Mouse (Mus musculus): Measurements from ENCODE around the gene Dok5.

The Dok5 gene

GRCm38 (mm10) chr2:170802984-170803383 lies 71.4 kb downstream of the Dok5 start:
- DNase-seq (ENCODE audit: low spot score) = no peak

- no peak for DNase-seq (ENCODE audit: low spot score)
Measured at GRCm38 (mm10) chr2:170807555-170808258, 76.1 kb downstream of the Dok5 start.

GRCm38 (mm10) chr2:170808259-170808789 lies 76.7 kb downstream of the Dok5 start:
- DNase-seq (ENCODE audit: low spot score) = no peak

GRCm38 (mm10) chr2:170811356-170811755 lies 79.7 kb downstream of the Dok5 start:
- no peak for DNase-seq (ENCODE audit: low spot score)

- no peak for DNase-seq (ENCODE audit: low spot score)
Measured at GRCm38 (mm10) chr2:170816302-170816701, 84.7 kb downstream of the Dok5 start.

- DNase-seq (ENCODE audit: low spot score) = no peak
Measured at GRCm38 (mm10) chr2:170817112-170817703, 85.6 kb downstream of the Dok5 start.

GRCm38 (mm10) chr2:170826821-170827441 lies 95.3 kb downstream of the Dok5 start:
- DNase-seq (ENCODE audit: low spot score) = no peak

GRCm38 (mm10) chr2:170828757-170829156 lies 97.2 kb downstream of the Dok5 start:
- DNase-seq (ENCODE audit: low spot score) = no peak

- DNase-seq (ENCODE audit: low spot score) = no peak
Measured at GRCm38 (mm10) chr2:170829191-170829611, 97.6 kb downstream of the Dok5 start.

- no peak for DNase-seq (ENCODE audit: low spot score)
Measured at GRCm38 (mm10) chr2:170829988-170830387, 98.4 kb downstream of the Dok5 start.

GRCm38 (mm10) chr2:170836862-170837261 lies 105.3 kb downstream of the Dok5 start:
- DNase-seq (ENCODE audit: low spot score) = no peak

- no peak for DNase-seq (ENCODE audit: low spot score)
Measured at GRCm38 (mm10) chr2:170837363-170837762, 105.8 kb downstream of the Dok5 start.

- DNase-seq (ENCODE audit: low spot score) = no peak
Measured at GRCm38 (mm10) chr2:170837824-170838557, 106.4 kb downstream of the Dok5 start.

- no peak for DNase-seq (ENCODE audit: low spot score)
Measured at GRCm38 (mm10) chr2:170841441-170841965, 109.9 kb downstream of the Dok5 start.

GRCm38 (mm10) chr2:170845511-170845910 lies 113.9 kb downstream of the Dok5 start:
- DNase-seq (ENCODE audit: low spot score) = no peak

- no peak for DNase-seq (ENCODE audit: low spot score)
Measured at GRCm38 (mm10) chr2:170850058-170850457, 118.5 kb downstream of the Dok5 start.

- no peak for DNase-seq (ENCODE audit: low spot score)
Measured at GRCm38 (mm10) chr2:170852337-170852736, 120.7 kb downstream of the Dok5 start.

GRCm38 (mm10) chr2:170855210-170855609 lies 123.6 kb downstream of the Dok5 start:
- DNase-seq (ENCODE audit: low spot score) = peak; percentile 24

GRCm38 (mm10) chr2:170856085-170856484 lies 124.5 kb downstream of the Dok5 start:
- DNase-seq (ENCODE audit: low spot score) = no peak

- DNase-seq (ENCODE audit: low spot score) = no peak
Measured at GRCm38 (mm10) chr2:170857507-170857906, 125.9 kb downstream of the Dok5 start.

- DNase-seq (ENCODE audit: low spot score) = no peak
Measured at GRCm38 (mm10) chr2:170858640-170859039, 127.0 kb downstream of the Dok5 start.

- no peak for DNase-seq (ENCODE audit: low spot score)
Measured at GRCm38 (mm10) chr2:170860576-170860975, 129.0 kb downstream of the Dok5 start.
